Mouse (Mus musculus) liver, adult 2 months (tissue): Measurements from ENCODE around the gene Slc44a3.

Experiments
- CTCF ChIP-seq: fragments of 200-500 bp; IDR thresholded peaks from 2 replicates; pipeline ENCODE4 v1.5.1; 2011; ENCODE audit warnings: low read depth, low read length, control low read depth
- POLR2A ChIP-seq: fragments of 200-500 bp; IDR thresholded peaks from 2 replicates; pipeline ENCODE4 v1.6.1; 2011; ENCODE audit warnings: low read length, control low read depth; ENCODE audit not compliant: insufficient read depth; ENCODE audit errors: extremely low read depth

- TF ChIP-seq POLR2A = no peak
- no peak for TF ChIP-seq CTCF
Measured at GRCm38 (mm10) chr3:121446454-121446853, 85.8 kb downstream of the Slc44a3 start.
